Mouse (Mus musculus) olfactory bulb, adult 2 months (tissue): ENCODE data around the gene Tgif2.

Source experiments
- CTCF ChIP-seq: fragments of 200-500 bp; IDR thresholded peaks from 2 replicates; pipeline ENCODE4 v1.5.1; 2012; ENCODE audit warnings: low read depth, mild to moderate bottlenecking, low read length, moderate library complexity; ENCODE audit not compliant: insufficient read depth
- POLR2A ChIP-seq: fragments of 200-500 bp; IDR thresholded peaks from 2 replicates; pipeline ENCODE4 v1.6.1; 2012; ENCODE audit warnings: mild to moderate bottlenecking, low read depth, low read length, moderate library complexity; ENCODE audit not compliant: insufficient read depth

- no peak for TF ChIP-seq POLR2A
- TF ChIP-seq CTCF, result no peak
These were observed 29.2 kb downstream of the Tgif2 start for GRCm38 (mm10) chr2:156868994-156869393.
